Mouse (Mus musculus) intestine, embryonic 14.5 days (tissue): Measurements from ENCODE around the gene Rev3l. TPM values are rescaled to one million over a fixed set of nuclear protein-coding genes. Genes with fewer than 3 reads are reported as not detected.
"Not testable (repeated sequence)": the region's sequence is repeated elsewhere in the genome, so short reads cannot be mapped to it uniquely, and the experiment has no call there.

Experiments used
- ATAC-seq: fragments of 200-750 bp; cut with Nextera tagmentation; replicated peaks from 2 replicates; pipeline ENCODE4 v1.8.0; 2017; ENCODE audit warnings: low read depth, moderate number of reproducible peaks, moderate TSS enrichment, moderate library complexity; ENCODE audit not compliant: low FRiP score, low TSS enrichment
- DNase-seq: peaks from one replicate; pipeline ENCODE4 v3.0.0-alpha.2; 2018; ENCODE audit warnings: low spot score
- H3K27ac ChIP-seq: fragments of 300-500 bp; sonication (generic); 2 replicates; pipeline ENCODE4 v1.5.1; 2014; ENCODE audit warnings: low read depth, mild to moderate bottlenecking, control low read depth
- H3K27me3 ChIP-seq: fragments of 300-500 bp; sonication (generic); replicated peaks from 2 replicates; pipeline ENCODE4 v1.6.1; 2014; ENCODE audit warnings: low read length, control low read depth; ENCODE audit not compliant: control insufficient read depth, insufficient read depth
- H3K36me3 ChIP-seq: fragments of 300-500 bp; sonication (generic); 2 replicates; pipeline ENCODE4 v1.6.1; 2014; ENCODE audit warnings: low read length, control low read depth; ENCODE audit not compliant: control insufficient read depth, insufficient read depth
- H3K4me1 ChIP-seq: fragments of 300-500 bp; sonication (generic); replicated peaks from 2 replicates; pipeline ENCODE4 v1.6.1; 2014; ENCODE audit warnings: low read length, control low read depth, mixed read lengths; ENCODE audit not compliant: control insufficient read depth, insufficient read depth
- H3K4me2 ChIP-seq: fragments of 300-500 bp; sonication (generic); 2 replicates; pipeline ENCODE4 v1.6.1; 2014; ENCODE audit warnings: low read length
- H3K4me3 ChIP-seq: fragments of 300-500 bp; sonication (generic); 2 replicates; pipeline ENCODE4 v1.5.1; 2014; ENCODE audit warnings: low read depth, low read length, control low read depth, mixed read lengths
- H3K9ac ChIP-seq: fragments of 300-500 bp; sonication (generic); 2 replicates; pipeline ENCODE4 v1.6.1; 2014; ENCODE audit warnings: mild to moderate bottlenecking, low read length
- H3K9me3 ChIP-seq: fragments of 300-500 bp; sonication (generic); 2 replicates; pipeline ENCODE4 v1.6.1; 2016; ENCODE audit warnings: low read length, control low read depth; ENCODE audit not compliant: control insufficient read depth
- WGBS: fragments of 180-500 bp; shearing (Covaris S2); extraction: QIAGEN DNeasy Blood & Tissue Kit; methylation state at CpG from one replicate; pipeline ENCODE4 v1.1.7; 2014; 5-methylcytosine and 5-hydroxymethylcytosine counted together
- polyA plus RNA-seq: library from polyadenylated mRNA; unstranded; fragments of >200 nt; fragmentation: Nextera tagmentation; extraction: Ambion mirVana; gene quantifications from 2 replicates; pipeline ENCODE4 v1.2.1, GENCODE M21; 2014

The Rev3l gene
- polyA plus RNA-seq, 1 experiment from 2014 or later: 23.0 TPM

DNA sequence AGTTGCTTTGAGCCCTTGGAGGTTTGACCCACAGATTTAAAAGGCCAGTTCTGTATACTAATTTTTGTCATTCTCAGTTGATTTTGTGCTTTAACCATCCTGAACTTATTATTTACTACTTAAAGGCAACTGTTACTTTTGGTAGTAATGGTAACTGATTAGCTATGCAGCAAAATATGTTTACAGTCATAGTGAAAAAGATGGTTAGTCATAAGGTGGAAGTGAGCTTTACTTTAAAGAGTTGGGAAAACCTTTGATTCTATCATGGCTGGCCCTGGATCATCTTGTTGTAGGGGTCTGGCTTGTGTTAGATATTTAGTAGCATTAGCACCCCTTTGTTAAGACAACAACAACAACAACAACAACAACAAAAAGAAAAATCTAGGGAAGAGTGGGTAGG is 180.7 kb downstream of the Rev3l start:
- no peaks in the 10 kb centered on the region for H3K27me3 ChIP-seq
- DNase-seq: no peak
- no peak for ATAC-seq
- no peak overlapping the region for H3K9ac ChIP-seq
- H3K4me2 ChIP-seq: no peak overlapping the region
- H3K4me1 ChIP-seq: no peaks in the 10 kb centered on the region
- no peaks in the 10 kb centered on the region for H3K9me3 ChIP-seq
- no peak overlapping the region for H3K27ac ChIP-seq
- H3K36me3 ChIP-seq: no peaks in the 10 kb centered on the region
- no peak overlapping the region for H3K4me3 ChIP-seq

DNA sequence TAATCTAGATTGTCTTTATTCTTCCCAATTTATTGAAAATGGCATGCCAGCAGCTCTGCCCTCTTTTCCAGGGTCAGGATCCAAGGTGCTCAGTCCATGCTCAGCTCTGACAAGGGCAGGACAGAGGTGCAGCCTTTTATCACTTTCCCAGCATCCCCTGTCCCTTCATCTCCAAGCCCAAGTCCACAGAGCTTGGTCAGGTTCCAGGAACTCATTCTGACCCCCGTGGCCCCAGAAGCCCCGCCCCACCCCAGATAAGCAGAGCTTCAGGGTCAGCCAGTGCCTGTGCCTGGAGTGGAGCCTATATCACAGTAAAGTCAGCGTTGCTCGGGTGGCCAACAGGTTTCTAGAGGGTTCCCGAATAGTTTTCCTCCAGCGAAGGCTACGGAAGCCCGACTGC is 192.6 kb downstream of the Rev3l start:
- DNase-seq, H3K4me2 ChIP-seq, H3K36me3 ChIP-seq, H3K27me3 ChIP-seq, H3K27ac ChIP-seq, H3K4me1 ChIP-seq, H3K9me3 ChIP-seq, H3K4me3 ChIP-seq, H3K9ac ChIP-seq: not testable (repeated sequence)
- ATAC-seq: 0 out of 2 replicates have a peak, but pooled peaks have one; percentile 36
- WGBS: 61% methylated on average over 8 of the region's 8 CpGs

Other genes with a start within 250 kb of the Rev3l start
- 27.8 and 28.5 TPM in 2 replicates for gene Traf3ip2, start 119.2 kb upstream of the Rev3l start, polyA plus RNA-seq
- gene Mfsd4b4, start 167.1 kb downstream of the Rev3l start, polyA plus RNA-seq: 5.2 and 5.4 TPM in 2 replicates
- gene Mfsd4b2, start 194.8 kb downstream of the Rev3l start, polyA plus RNA-seq: 0.44 and 0.54 TPM in 2 replicates
- 1.2 and 1.4 TPM in 2 replicates for gene Mfsd4b3, start 228.0 kb downstream of the Rev3l start, polyA plus RNA-seq